Mouse (Mus musculus) heart, postnatal 36 days (tissue): ENCODE measurements around the gene Tfe3. TPM values are rescaled to one million over a fixed set of nuclear protein-coding genes. Genes with fewer than 3 reads are reported as not detected.

Source experiments
- DNase-seq, 2 experiments: peaks; one replicate each; pipeline ENCODE4 v3.0.0; 2021 to 2022
- intact Hi-C: fragments of 180-260 bp; cut with DNase I; formaldehyde crosslinking; loops from one replicate; pipeline ENCODE4 v1.15.1; 2025
- total RNA-seq, 2 experiments: library from RNA; stranded (reverse); gene quantifications; 2 replicates each; pipeline ENCODE4 v1.2.3; 2021

Gene Tfe3
- total RNA-seq, 2 experiments from 2014 or later, result 14.3 to 17.3 TPM

- intact Hi-C loops, result no loop called here
- no peak for DNase-seq
Observed at GRCm38 (mm10) chrX:7745429-7745828, 16.9 kb upstream of the Tfe3 start.

- DNase-seq, result peak; percentile 53
- intact Hi-C loops, result loop anchor here (5.0 kb wide), 1 partner anchor 42 kb away; no protein-coding TSS in a partner anchor
Observed at GRCm38 (mm10) chrX:7750432-7751116, 11.8 kb upstream of the Tfe3 start, which contains the start of gene Ccdc120. Ccdc120 (minus strand) TSS chrX:7750905.

- intact Hi-C loops, result loop anchor here (2.0 to 5.0 kb wide), 2 partner anchors 23 to 39 kb away; no protein-coding TSS in a partner anchor
- peak in 1 of 2 experiments; percentile 29 for DNase-seq
Observed at GRCm38 (mm10) chrX:7753627-7754026, 8.7 kb upstream of the Tfe3 start.

DNA sequence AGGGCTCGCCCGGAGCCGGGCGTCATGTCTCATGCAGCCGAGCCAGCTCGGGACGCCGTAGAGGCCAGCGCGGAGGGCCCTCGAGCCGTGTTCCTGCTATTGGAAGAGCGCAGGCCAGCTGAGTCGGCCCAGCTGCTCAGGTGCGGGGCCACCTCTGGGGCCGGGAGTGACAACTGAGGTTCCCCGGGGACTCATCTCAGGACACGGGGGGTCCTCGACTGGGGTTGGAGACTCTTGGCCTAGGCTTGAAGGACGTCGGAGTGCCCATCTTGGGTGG, 499 bp downstream of the Tfe3 start:
- intact Hi-C loops, result loop anchor here (2.0 kb wide), 1 partner anchor 14 kb away; no protein-coding TSS in a partner anchor
- no peak for DNase-seq

DNA sequence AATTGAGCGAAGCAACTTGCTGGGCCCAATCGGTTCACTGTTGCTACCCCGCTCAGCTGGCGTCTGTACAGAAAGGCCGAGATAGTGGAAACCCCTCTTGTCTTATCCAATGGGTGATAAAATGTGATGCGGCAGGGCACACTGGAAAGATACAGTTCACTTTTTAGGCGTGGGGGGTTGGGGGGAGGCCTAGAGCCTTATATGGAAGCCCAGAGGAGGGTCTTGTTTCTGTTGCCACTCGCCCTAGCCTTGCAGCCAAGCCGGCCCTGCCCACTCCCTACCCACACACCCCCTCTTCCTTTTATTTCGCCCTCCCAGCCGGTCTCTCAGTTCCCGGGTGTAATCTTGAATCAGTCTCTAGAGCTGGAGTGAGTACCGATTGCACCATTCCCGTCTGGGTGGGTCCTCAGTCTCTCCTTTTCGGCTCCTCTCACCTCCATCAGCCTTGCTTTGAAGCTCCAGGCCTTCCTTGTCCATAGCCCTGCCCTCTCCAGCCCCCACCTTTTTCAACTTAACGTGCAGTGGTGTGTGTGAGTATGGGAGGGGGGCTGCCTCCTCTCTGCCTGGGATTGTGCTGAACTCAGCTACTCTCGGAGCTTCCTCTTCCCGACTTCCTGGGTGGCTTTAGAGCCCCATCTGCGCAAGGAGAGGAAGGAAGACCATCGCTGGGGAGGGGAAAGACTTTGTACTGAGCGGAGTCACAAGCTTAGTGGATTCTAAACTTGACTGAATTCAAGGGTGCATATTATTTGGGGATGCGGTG, 1.5 kb downstream of the Tfe3 start:
- intact Hi-C loops, result loop anchor here (2.0 kb wide), 1 partner anchor 13 kb away; no protein-coding TSS in a partner anchor
- peak; percentile 23 to 53 for DNase-seq

DNA sequence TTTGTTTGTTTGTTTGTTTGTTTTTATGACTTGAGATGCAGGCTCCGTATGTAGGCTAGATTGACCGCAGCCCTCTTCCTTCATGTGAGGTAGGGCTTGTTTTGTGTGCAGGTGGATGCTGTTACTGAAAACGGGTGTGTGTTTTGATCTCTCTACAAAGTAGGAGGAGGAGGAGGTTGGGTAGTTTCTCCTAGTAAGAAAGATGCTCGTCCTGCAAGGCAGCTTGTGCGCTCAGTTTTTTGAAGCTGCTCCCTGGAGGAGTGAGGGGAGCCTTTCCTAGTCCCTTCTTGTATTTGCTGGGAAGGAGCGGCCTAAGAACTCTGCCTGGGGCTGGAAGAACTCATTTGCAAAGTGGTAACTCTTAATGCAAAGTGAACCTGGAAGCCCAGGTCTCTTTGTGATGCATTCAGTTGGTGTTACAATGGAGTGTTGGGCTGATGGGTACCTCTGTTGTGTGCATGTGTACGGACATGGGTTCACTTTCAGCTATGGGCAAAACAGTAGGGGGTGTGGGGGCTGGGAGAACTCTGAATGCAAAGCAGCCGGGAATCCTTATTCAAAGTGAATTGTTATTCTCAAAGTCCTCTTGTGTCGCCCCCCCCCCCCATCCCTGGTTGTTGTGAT, 2.4 kb downstream of the Tfe3 start:
- DNase-seq, result no peak
- intact Hi-C loops, result no loop called here

DNA sequence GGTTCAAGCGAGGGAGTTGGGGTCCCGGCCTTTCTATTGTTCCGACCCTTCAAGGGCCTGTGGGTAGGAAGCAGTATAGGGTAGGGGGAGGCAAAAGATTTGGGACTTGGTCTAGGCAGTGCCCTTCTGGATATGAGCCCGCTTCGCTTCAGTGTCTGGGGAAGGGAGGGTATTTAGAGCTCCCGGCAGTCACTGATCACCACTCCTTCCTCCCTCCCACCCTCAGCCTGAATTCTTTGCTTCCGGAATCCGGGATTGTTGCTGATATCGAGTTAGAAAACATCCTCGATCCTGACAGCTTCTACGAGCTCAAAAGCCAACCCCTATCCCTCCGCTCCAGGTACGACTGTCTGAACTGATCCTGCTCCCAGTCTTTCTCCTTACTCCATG, 2.9 kb downstream of the Tfe3 start:
- intact Hi-C loops, result no loop called here
- no peak for DNase-seq

GRCm38 (mm10) chrX:7765764-7766163, 3.4 kb downstream of the Tfe3 start:
- intact Hi-C loops, result no loop called here
- peak; percentile 40 to 47 for DNase-seq

DNA sequence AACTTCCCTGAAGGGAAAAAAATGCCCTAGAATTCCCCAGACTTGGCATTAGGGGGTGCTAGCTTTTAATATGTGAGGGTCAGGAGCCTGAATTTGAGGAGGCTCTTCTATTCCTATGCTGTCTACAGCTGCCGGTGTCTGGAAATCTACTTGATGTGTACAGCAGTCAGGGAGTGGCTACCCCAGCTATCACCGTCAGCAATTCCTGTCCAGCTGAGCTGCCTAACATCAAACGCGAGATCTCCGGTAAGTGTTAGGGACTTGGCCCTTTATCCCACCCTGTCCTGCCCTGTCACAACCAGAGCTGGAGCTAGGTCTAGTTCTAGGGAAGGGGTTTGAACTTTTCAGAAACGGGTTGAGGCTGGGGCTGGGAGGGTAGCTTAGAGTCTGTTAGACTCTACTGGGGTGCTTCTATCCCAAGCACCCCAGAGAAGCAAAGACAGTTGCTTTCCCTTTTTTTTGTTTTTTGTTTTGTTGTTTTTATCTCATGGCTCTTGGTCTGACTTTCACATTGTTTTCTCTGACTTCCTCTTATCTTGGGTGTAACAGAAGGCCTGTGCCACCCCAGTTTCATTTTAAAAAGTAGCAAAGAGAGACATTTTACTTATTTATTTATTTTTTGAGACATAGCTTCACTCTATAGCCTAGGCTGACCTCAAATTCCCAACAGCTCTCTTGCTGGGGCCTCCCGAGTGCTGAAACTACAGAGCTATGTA, 7.1 kb downstream of the Tfe3 start:
- intact Hi-C loops, result loop anchor here (5.0 kb wide), 1 partner anchor 37 kb away; no protein-coding TSS in a partner anchor
- DNase-seq, result no peak

- intact Hi-C loops, result loop anchor here (5.0 kb wide), 1 partner anchor 40 kb away; no protein-coding TSS in a partner anchor
- DNase-seq, result peak in 1 of 2 experiments; percentile 10
Observed at GRCm38 (mm10) chrX:7772766-7773165, 10.4 kb downstream of the Tfe3 start.

DNA sequence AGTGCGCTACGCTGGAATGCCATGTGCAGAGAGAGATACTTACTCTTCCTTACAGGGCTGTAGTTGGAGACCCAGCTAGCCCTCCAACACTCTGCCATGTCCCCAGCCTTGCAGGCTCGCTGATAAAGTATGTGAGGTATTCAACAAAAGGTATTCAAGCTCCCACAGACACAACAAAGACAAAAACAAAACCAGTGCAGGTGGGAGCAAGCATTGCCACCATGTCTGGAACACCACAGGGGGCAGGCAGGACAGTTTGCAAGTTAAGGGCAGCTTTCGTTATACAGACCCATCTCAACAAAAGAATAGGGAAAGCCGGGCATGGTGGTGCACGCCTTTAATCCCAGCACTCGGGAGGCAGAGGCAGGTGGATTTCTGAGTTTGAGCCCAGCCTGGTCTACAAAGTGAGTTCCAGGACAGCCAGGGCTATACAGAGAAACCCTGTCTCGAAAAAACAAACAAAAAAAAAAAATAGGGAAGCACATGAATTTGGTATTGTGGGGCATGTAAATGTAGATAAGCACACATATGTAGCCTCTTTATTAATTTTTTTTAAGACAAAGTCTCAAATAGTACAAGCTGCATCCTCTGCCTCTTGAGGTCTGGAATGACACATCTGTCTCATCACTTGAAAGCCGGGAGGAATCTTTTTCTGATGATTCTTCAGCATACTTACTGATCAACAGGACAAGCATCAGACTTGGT, 13.3 kb downstream of the Tfe3 start:
- intact Hi-C loops, result loop anchor here (2.0 kb wide), 2 partner anchors 13 to 21 kb away; partner anchors contain the start of gene Tfe3
- no peak for DNase-seq

GRCm38 (mm10) chrX:7776329-7777082, 14.1 kb downstream of the Tfe3 start:
- peak; percentile 44 to 69 for DNase-seq
- intact Hi-C loops, result loop anchor here (2.0 kb wide), 2 partner anchors 14 to 22 kb away; partner anchors contain the start of gene Tfe3

DNA sequence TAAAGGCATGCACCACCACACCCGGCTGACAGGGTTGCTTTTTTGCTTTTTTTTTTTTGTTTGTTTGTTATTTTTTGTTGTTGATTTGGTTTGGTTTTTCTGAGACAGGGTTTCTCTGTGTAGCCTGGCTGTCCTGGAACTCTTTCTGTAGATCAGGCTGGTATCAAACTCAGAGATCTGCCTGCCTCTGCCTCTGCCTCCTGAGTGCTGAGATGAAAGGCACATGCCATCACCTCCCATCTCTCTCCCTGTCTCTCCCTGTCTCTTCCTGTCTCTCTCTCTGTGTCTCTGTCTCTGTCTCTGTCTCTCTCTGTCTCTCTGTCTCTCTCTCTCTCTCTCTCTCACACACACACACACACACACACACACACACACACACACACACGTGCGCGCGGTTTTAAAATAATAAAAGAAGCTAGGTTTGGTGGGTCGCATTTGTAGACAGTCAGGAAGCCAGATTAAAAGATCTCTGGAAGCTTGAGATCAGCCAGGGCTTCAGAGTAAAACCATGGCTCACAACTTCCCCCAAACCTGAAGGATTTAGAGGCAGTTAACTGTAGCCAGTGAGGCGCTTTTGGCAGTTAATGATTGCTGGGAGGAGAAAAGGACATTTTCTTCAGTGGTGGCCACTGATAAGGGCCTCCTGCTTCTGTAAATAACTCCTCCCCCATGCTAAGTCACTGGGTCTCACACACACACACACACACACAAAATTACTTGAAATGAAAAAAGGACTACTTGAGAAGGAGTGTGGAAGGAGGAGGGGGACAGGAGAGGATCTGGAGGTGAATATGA, 16.3 kb downstream of the Tfe3 start:
- intact Hi-C loops, result no loop called here
- DNase-seq, result no peak

- DNase-seq, result no peak
- intact Hi-C loops, result no loop called here
Observed at GRCm38 (mm10) chrX:7779294-7779693, 16.9 kb downstream of the Tfe3 start.

DNA sequence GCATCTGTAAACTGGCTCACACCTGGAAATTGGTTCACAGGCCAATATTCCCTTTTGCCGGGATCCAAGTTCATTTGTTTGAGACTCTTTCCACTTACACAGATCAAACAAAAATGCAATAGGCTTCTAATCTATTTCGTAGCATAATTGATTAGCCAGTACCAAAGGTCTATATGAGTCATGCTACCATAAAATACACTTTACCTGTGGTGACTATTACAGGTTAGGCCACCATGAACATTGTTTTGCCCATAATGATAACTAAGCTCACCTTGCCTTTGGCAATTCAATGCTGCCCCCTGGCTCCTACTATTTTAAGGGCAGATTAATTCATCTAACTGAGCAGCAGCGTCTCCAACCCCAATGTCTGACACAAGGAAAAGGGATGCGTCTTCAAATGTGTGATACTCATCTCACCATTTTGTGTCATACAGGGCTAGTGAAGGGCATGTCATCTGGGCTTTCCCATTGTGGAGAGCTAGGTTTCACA, 20.3 kb downstream of the Tfe3 start:
- no peak for DNase-seq

GRCm38 (mm10) chrX:7789542-7790136, 27.3 kb downstream of the Tfe3 start, which contains the start of gene Gripap1:
Gripap1 (plus strand) TSS chrX:7789765.
- intact Hi-C loops, result loop anchor here (5.0 to 10.0 kb wide), 3 partner anchors 37 to 465 kb away; partner anchors contain the start of genes Ccdc120 and Slc35a2
- DNase-seq, result peak; percentile 74 to 75

More for the DNA sequence above, 20.3 kb downstream of the Tfe3 start:
- intact Hi-C loops, result loop anchor here (10.0 kb wide), 1 partner anchor 458 kb away; no protein-coding TSS in a partner anchor

- DNase-seq, result no peak
- intact Hi-C loops, result loop anchor here (5.0 to 10.0 kb wide), 2 partner anchors 38 to 94 kb away; partner anchors contain the start of genes Ccdc120 and Slc35a2
Observed at GRCm38 (mm10) chrX:7790309-7790708, 27.9 kb downstream of the Tfe3 start.
